Mouse (Mus musculus) neural tube, embryonic 14.5 days (tissue): ENCODE data around the gene Pank4. TPM values are rescaled to one million over a fixed set of nuclear protein-coding genes. Genes with fewer than 3 reads are reported as not detected.

Source experiments
- ATAC-seq: fragments of 200-750 bp; cut with Nextera tagmentation; 2 replicates; pipeline ENCODE4 v1.8.0; 2017; ENCODE audit warnings: low read depth, mild to moderate bottlenecking, moderate TSS enrichment, moderate library complexity
- H3K27ac ChIP-seq: fragments of 300-500 bp; sonication (generic); 2 replicates; pipeline ENCODE4 v1.5.1; 2014; ENCODE audit warnings: low read depth, mild to moderate bottlenecking, control low read depth, low read length, moderate library complexity, mixed read lengths
- H3K27me3 ChIP-seq: fragments of 300-500 bp; sonication (generic); 2 replicates; pipeline ENCODE4 v1.6.1; 2014; ENCODE audit warnings: low read length; ENCODE audit not compliant: control insufficient read depth, insufficient read depth
- H3K36me3 ChIP-seq: fragments of 300-500 bp; sonication (generic); 2 replicates; pipeline ENCODE4 v1.6.1; 2014; ENCODE audit warnings: low read length, mixed read lengths; ENCODE audit not compliant: control insufficient read depth, insufficient read depth
- H3K4me1 ChIP-seq: fragments of 300-500 bp; sonication (generic); 2 replicates; pipeline ENCODE4 v1.6.1; 2014; ENCODE audit warnings: low read length; ENCODE audit not compliant: control insufficient read depth, insufficient read depth
- H3K4me2 ChIP-seq: fragments of 300-500 bp; sonication (generic); 2 replicates; pipeline ENCODE4 v1.6.1; 2014; ENCODE audit warnings: mild to moderate bottlenecking, low read depth, low read length, control low read depth
- H3K4me3 ChIP-seq: fragments of 300-500 bp; sonication (generic); 2 replicates; pipeline ENCODE4 v1.5.1; 2014; ENCODE audit warnings: low read depth, low read length, control low read depth, mixed read lengths
- H3K9ac ChIP-seq: fragments of 300-500 bp; sonication (generic); replicated peaks from 2 replicates; pipeline ENCODE4 v1.6.1; 2014; ENCODE audit warnings: low read depth, mild to moderate bottlenecking, control low read depth, low read length, mixed read lengths
- H3K9me3 ChIP-seq: fragments of 300-500 bp; sonication (generic); 2 replicates; pipeline ENCODE4 v1.6.1; 2016; ENCODE audit warnings: low read length; ENCODE audit not compliant: control insufficient read depth
- WGBS: fragments of 180-500 bp; shearing (Covaris S2); extraction: QIAGEN DNeasy Blood & Tissue Kit; methylation state at CpG from one replicate; pipeline ENCODE4 v1.1.7; 2014; 5-methylcytosine and 5-hydroxymethylcytosine counted together
- polyA plus RNA-seq: library from polyadenylated mRNA; unstranded; fragments of >200 nt; fragmentation: Nextera tagmentation; extraction: Ambion mirVana; gene quantifications from 2 replicates; pipeline ENCODE4 v1.2.1, GENCODE M21; 2014

The Pank4 gene
- polyA plus RNA-seq, 1 experiment from 2014 or later, result 36.1 TPM

GRCm38 (mm10) chr4:154927899-154928337 is 36.0 kb upstream of the Pank4 start:
- no peak overlapping the region for H3K27ac ChIP-seq
- no peaks in the 10 kb centered on the region for H3K9me3 ChIP-seq
- WGBS, result 64% methylated on average over 5 of the region's 5 CpGs
- no peak overlapping the region for H3K4me3 ChIP-seq
- H3K36me3 ChIP-seq, result no peaks in the 10 kb centered on the region
- H3K4me2 ChIP-seq, result no peak overlapping the region
- no peak for ATAC-seq
- no peak overlapping the region for H3K9ac ChIP-seq
- no peaks in the 10 kb centered on the region for H3K27me3 ChIP-seq
- no peaks in the 10 kb centered on the region for H3K4me1 ChIP-seq

GRCm38 (mm10) chr4:154928395-154929087 is 35.4 kb upstream of the Pank4 start, which contains the start of gene Tnfrsf14:
TSS of gene Tnfrsf14 (minus strand) at chr4:154928563.
- no peak within 1 kb of the TSS for H3K4me2 ChIP-seq
- 52% methylated on average over 12 of the region's 12 CpGs for WGBS

GRCm38 (mm10) chr4:154929088-154929660 is 34.7 kb upstream of the Pank4 start:
- no peaks in the 10 kb centered on the region for H3K4me1 ChIP-seq
- no peak overlapping the region for H3K4me2 ChIP-seq
- H3K27ac ChIP-seq, result no peak overlapping the region
- H3K27me3 ChIP-seq, result no peaks in the 10 kb centered on the region
- H3K4me3 ChIP-seq, result no peak overlapping the region
- H3K9ac ChIP-seq, result no peak overlapping the region
- ATAC-seq, result no peak
- 78% methylated on average over 12 of the region's 12 CpGs for WGBS
- H3K9me3 ChIP-seq, result no peaks in the 10 kb centered on the region
- no peaks in the 10 kb centered on the region for H3K36me3 ChIP-seq

More at GRCm38 (mm10) chr4:154928395-154929087, 35.4 kb upstream of the Pank4 start, which contains the start of gene Tnfrsf14:
- H3K36me3 ChIP-seq, result no peaks in the 10 kb centered on the region
- no peak within 1 kb of the TSS for H3K27ac ChIP-seq
- H3K4me1 ChIP-seq, result no peaks in the 10 kb centered on the region
- H3K4me3 ChIP-seq, result no peak within 1 kb of the TSS
- no peaks in the 10 kb centered on the region for H3K27me3 ChIP-seq
- H3K9ac ChIP-seq, result no peak within 1 kb of the TSS
- no peak for ATAC-seq
- no peaks in the 10 kb centered on the region for H3K9me3 ChIP-seq

DNA sequence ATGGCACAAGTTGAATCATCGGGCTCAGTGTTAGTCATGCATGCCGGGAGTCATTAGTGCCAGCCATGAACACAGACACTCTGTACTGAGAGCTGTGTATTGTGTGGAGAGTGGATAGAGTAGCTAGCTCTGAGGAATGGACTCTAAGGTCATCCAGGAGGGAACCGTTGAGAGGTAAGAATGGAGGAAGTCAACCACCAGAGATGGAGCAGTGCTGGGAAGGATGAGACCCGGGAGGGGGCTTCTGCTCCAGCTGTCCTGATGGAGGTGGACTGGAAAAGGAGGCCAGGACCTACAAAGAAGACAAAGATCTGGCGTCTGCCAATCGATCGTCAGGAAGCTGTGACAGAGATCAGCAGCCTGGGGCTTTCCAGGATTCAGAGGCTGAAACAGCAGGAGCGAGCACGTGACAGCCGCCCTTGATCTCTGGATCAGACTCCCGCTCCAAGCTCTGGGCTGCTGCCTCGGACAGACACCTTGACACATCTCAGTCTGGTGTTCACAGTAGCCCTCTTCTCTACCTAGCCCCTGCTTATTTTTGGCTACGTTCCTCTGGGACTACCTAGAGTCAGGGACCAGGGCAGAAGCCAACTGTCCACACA is 30.5 kb upstream of the Pank4 start:
- no peak overlapping the region for H3K4me3 ChIP-seq
- H3K27ac ChIP-seq, result no peak overlapping the region
- no peak overlapping the region for H3K9ac ChIP-seq
- no peak for ATAC-seq
- WGBS, result 57% methylated on average over 13 of the region's 13 CpGs
- H3K4me2 ChIP-seq, result no peak overlapping the region
- H3K36me3 ChIP-seq, result no peaks in the 10 kb centered on the region
- no peaks in the 10 kb centered on the region for H3K4me1 ChIP-seq
- H3K27me3 ChIP-seq, result no peaks in the 10 kb centered on the region
- H3K9me3 ChIP-seq, result no peaks in the 10 kb centered on the region

DNA sequence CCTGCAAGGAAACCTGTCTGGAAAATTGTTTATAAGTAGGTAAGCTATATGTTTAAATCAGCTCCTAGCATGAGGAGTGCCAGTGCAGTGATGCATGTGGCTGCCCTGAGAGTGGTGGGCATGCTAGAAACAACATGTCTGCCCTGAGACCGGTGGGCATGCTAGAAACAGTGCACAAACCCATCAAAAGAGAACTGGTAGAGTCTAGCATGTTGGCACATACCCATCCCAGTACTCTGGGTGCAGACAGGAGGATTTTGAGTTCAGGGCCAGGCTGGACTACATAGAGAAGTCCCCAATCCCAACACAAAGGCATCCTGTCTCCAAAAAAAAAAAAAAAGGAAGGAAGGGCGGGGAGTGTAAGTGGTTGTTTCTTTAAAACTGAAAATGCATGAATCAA is 29.1 kb upstream of the Pank4 start:
- no peak overlapping the region for H3K4me2 ChIP-seq
- no peak for ATAC-seq
- H3K9ac ChIP-seq, result no peak overlapping the region
- no peaks in the 10 kb centered on the region for H3K4me1 ChIP-seq
- WGBS, result 84% methylated on average over 2 of the region's 2 CpGs
- H3K4me3 ChIP-seq, result no peak overlapping the region
- H3K27me3 ChIP-seq, result no peaks in the 10 kb centered on the region
- no peaks in the 10 kb centered on the region for H3K9me3 ChIP-seq
- no peaks in the 10 kb centered on the region for H3K36me3 ChIP-seq
- H3K27ac ChIP-seq, result no peak overlapping the region

- Histone ChIP-seq H3K4me1 (no peaks in the 10 kb centered on the region), H3K9me3 (no peaks in the 10 kb centered on the region), H3K4me3 (no peak overlapping the region), H3K27ac (no peak overlapping the region), H3K36me3 (no peaks in the 10 kb centered on the region), H3K4me2 (no peak overlapping the region), H3K9ac (no peak overlapping the region), H3K27me3 (no peaks in the 10 kb centered on the region)
- 79% methylated on average over 7 of the region's 7 CpGs for WGBS
- no peak for ATAC-seq
Observed at GRCm38 (mm10) chr4:154935788-154936187, 28.1 kb upstream of the Pank4 start.

- H3K9me3 ChIP-seq, result no peaks in the 10 kb centered on the region
- H3K27me3 ChIP-seq, result no peaks in the 10 kb centered on the region
- no peak for ATAC-seq
- H3K4me1 ChIP-seq, result no peaks in the 10 kb centered on the region
- no peak overlapping the region for H3K4me2 ChIP-seq
- H3K27ac ChIP-seq, result no peak overlapping the region
- H3K36me3 ChIP-seq, result no peaks in the 10 kb centered on the region
- no peak overlapping the region for H3K9ac ChIP-seq
- no peak overlapping the region for H3K4me3 ChIP-seq
- 64% methylated on average over 8 of the region's 8 CpGs for WGBS
Observed at GRCm38 (mm10) chr4:154936542-154937255, 27.2 kb upstream of the Pank4 start.

- Histone ChIP-seq H3K4me3 (no peak overlapping the region), H3K9ac (no peak overlapping the region), H3K4me1 (no peaks in the 10 kb centered on the region), H3K4me2 (no peak overlapping the region), H3K27ac (no peak overlapping the region), H3K9me3 (no peaks in the 10 kb centered on the region), H3K27me3 (no peaks in the 10 kb centered on the region), H3K36me3 (no peaks in the 10 kb centered on the region)
- 88% methylated on average over 1 of the region's 1 CpGs for WGBS
- ATAC-seq, result no peak
Observed at GRCm38 (mm10) chr4:154937746-154938145, 26.2 kb upstream of the Pank4 start.

GRCm38 (mm10) chr4:154940156-154940555 is 23.8 kb upstream of the Pank4 start:
- Histone ChIP-seq H3K4me3 (no peak overlapping the region), H3K4me2 (no peak overlapping the region), H3K4me1 (no peaks in the 10 kb centered on the region), H3K36me3 (no peaks in the 10 kb centered on the region), H3K27ac (no peak overlapping the region), H3K9me3 (no peaks in the 10 kb centered on the region), H3K9ac (no peak overlapping the region), H3K27me3 (no peaks in the 10 kb centered on the region)
- ATAC-seq, result no peak
- WGBS, result 88% methylated on average over 2 of the region's 2 CpGs
